Mouse (Mus musculus): Measurements from ENCODE around the gene Rtbdn. TPM values are rescaled to one million over a fixed set of nuclear protein-coding genes. Genes with fewer than 3 reads are reported as not detected.

Rtbdn gene
- polyA plus RNA-seq, 1 experiment from 2014 or later = 0.31 TPM

DNA sequence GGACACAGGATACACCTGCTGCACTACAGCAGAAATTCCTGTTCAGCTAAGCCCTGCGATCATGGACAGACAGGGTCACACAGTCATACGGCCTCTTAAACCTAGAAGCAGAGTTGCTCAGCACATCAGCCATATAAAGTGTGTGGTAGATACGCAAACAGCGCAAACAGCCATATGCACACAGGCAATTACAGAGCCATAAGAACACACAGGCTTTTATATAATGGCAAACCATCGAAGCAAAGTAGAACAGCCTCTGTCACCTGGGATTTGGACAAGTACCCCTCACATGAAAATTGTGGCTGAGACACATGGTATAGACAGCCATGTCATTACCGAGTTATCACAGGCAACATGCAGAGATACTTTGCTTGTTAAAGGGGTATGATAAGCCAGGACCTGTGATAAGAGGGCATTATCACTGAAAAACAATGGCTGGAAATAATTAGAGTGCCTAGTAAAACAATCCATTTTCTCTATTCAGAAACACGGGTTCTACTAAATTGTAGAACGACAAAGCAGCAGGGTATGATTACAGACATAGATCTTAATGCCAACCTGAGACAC is 39.7 kb downstream of the Rtbdn start:
- Histone ChIP-seq H3K27me3 (replicated peaks) (no peaks in the 10 kb centered on the region), H3K9ac (peak overlapping the region; percentile 56), H3K36me3 (no peaks in the 10 kb centered on the region), H3K9me3 (no peaks in the 10 kb centered on the region), H3K4me3 (replicated peaks) (peak overlapping the region; percentile 51), H3K4me2 (replicated peaks) (peak overlapping the region; percentile 99), H3K27ac (peak overlapping the region; percentile 88), H3K4me1 (replicated peaks) (peaks cover 54% of the 10 kb centered on the region)
- ATAC-seq = no peak
- 32% methylated on average over 8 of the region's 8 CpGs for WGBS

DNA sequence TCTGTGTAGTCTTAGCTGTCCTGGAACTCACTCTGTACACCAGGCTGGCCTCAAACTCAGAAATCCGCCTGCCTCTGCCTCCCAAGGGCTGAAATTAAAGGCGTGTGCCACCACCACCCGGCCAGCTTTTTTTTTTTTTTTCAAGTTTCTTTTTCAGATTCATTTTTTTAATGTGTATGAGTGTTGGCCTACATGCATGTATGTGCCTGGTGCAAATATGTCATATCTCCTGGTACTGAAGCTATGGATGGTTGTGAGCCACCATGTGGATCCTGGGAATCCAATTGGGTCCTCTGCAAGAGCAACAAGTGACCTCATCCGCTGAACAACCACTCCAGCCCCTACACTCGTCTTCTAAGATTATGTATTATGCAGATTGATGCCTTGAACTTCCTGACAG is 40.6 kb downstream of the Rtbdn start:
- Histone ChIP-seq H3K9ac (no peak overlapping the region), H3K27ac (peak overlapping the region; percentile 88; the same call in 1 of the 2 replicates), H3K4me2 (replicated peaks) (no peak overlapping the region), H3K9me3 (no peaks in the 10 kb centered on the region), H3K27me3 (replicated peaks) (no peaks in the 10 kb centered on the region), H3K4me1 (replicated peaks) (peaks cover 45% of the 10 kb centered on the region), H3K4me3 (replicated peaks) (no peak overlapping the region), H3K36me3 (no peaks in the 10 kb centered on the region)
- 78% methylated on average over 5 of the region's 5 CpGs for WGBS
- no peak for ATAC-seq

DNA sequence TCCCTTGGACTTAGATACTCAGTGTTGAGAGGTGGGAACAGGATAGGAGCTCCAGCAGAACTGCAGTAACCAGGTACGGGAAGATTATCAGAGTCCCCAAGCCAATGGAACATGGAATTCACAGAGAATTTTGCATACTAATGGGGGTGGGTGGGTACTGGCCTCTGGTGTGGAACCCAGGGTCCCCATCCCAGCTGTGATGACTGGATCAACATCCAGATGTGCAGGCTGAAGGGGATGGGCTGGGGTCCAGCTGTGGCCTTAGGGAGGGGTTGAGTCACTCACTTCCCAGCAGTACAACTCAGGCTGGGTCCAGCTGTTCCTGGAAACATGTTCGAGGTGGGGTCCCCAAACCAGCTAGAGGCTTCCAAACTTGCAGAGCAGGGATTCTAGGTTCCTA is 41.1 kb downstream of the Rtbdn start:
- WGBS = 64% methylated on average over 2 of the region's 2 CpGs
- no peak for ATAC-seq
- Histone ChIP-seq H3K36me3 (no peaks in the 10 kb centered on the region), H3K27ac (no peak overlapping the region), H3K9me3 (no peaks in the 10 kb centered on the region), H3K9ac (no peak overlapping the region), H3K4me3 (replicated peaks) (no peak overlapping the region), H3K27me3 (replicated peaks) (no peaks in the 10 kb centered on the region), H3K4me2 (replicated peaks) (no peak overlapping the region), H3K4me1 (replicated peaks) (peaks cover 41% of the 10 kb centered on the region)

DNA sequence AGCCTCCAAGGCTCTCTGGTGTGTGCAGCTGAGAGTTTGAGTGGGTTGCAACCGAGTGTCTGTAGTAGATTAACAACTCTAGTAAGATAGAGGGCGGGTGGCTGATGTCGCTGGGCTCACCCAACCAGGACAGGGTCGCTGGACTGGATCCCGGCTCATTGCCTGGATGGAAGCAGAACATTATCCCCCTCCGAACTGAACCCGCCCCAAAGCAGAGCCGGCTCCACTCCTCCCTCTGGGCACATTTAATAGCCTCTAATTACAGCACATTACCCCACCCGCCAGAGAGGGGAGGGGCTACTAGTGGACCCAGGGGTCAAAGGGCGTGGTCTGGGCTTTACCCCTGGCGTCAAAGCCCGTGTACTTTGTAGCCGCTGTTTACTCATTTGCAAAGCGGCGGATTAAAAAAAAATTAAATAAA is 42.5 kb downstream of the Rtbdn start:
- Histone ChIP-seq H3K36me3 (no peaks in the 10 kb centered on the region), H3K4me1 (replicated peaks) (peaks cover 35% of the 10 kb centered on the region), H3K27ac (peak overlapping the region; percentile 70), H3K9ac (peak overlapping the region; percentile 33; the same call in 1 of the 2 replicates), H3K9me3 (no peaks in the 10 kb centered on the region), H3K4me3 (replicated peaks) (peak overlapping the region; percentile 54; the same call in 1 of the 2 replicates), H3K4me2 (replicated peaks) (peak overlapping the region; percentile 83), H3K27me3 (replicated peaks) (no peaks in the 10 kb centered on the region)
- WGBS = 11% methylated on average over 15 of the region's 15 CpGs
- ATAC-seq = no peak

DNA sequence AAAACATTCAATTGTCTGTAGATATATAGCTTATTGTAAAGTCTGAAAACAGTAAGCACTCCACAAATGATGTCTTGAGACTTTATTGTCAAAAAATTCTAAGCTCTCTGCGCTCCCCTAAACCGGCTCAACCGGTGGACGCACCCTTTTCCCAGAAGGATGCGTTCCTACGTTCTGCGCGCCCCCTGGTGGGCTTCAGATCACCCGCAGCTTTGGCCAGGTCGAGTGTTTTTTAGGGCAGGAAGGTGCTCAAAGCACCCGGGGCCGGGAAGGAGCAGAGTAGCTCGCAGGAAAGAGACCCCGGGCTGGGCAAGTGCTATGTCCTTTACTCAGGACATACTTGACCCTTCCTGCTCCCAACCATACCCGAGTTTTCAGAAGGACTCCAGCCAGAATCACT is 43.0 kb downstream of the Rtbdn start:
- no peaks in the 10 kb centered on the region for H3K27me3 ChIP-seq (replicated peaks)
- WGBS = under 1% methylated on average over 15 of the region's 15 CpGs
- H3K4me3 ChIP-seq (replicated peaks) = peak overlapping the region; percentile 54
- H3K9ac ChIP-seq = peak overlapping the region; percentile 63
- H3K4me2 ChIP-seq (replicated peaks) = peak overlapping the region; percentile 83
- H3K9me3 ChIP-seq = no peaks in the 10 kb centered on the region
- H3K36me3 ChIP-seq = no peaks in the 10 kb centered on the region
- peaks cover 30% of the 10 kb centered on the region for H3K4me1 ChIP-seq (replicated peaks)
- peak; percentile 62 for ATAC-seq
- peak overlapping the region; percentile 75 for H3K27ac ChIP-seq

DNA sequence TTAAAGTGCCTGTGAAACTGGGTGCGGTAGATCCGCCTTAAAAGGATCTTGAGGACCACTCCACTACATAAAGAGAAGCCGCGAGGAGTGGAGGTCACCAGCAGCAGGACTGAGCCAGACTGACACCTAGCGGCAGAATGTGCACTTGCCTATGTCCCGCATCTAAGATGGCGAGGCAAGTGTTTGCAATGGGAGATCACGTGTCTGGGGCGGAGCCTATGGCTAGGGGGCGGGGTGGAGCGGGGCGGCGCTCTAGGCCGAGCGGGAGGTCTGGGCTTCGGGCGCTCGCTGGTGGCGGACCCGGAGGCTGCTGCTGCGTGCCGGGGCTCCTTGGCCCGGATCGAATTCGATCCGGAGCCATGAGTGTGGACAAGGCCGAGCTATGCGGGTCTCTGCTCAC is 43.6 kb downstream of the Rtbdn start, which contains the start of gene Hook2:
Hook2 (plus strand) TSS at position 255 of the 400 bp plus-strand sequence.
- peak within 1 kb of the TSS; percentile 63 for H3K9ac ChIP-seq
- peak within 1 kb of the TSS; percentile 90 for H3K27ac ChIP-seq
- peak; percentile 87 for ATAC-seq
- peak within 1 kb of the TSS; percentile 54 for H3K4me3 ChIP-seq (replicated peaks)
- H3K9me3 ChIP-seq = no peaks in the 10 kb centered on the region
- no peaks in the 10 kb centered on the region for H3K27me3 ChIP-seq (replicated peaks)
- no peaks in the 10 kb centered on the region for H3K36me3 ChIP-seq
- H3K4me2 ChIP-seq (replicated peaks) = peak within 1 kb of the TSS; percentile 83
- peaks cover 25% of the 10 kb centered on the region for H3K4me1 ChIP-seq (replicated peaks)
- under 1% methylated on average over 28 of the region's 28 CpGs for WGBS

DNA sequence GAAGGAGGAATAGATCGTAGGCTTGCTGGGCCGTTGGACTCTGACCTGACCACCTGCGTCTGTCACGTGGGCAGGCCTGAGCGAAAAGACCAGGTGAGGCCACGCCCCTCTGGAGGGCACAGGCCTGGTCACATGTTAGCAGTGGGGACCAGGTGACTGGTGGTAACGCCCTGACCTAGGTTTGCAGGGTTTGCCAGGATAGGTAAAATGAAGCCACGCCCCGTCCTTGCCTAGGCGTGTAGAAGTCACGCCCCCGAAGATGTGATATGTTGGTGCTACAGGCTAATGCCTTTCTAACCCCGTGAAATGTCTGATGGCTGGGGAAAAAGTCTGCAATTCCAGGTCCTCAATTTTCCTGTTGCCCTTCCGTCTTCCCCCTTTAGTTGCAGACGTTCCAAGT is 44.0 kb downstream of the Rtbdn start:
- H3K4me3 ChIP-seq (replicated peaks) = peak overlapping the region; percentile 54
- ATAC-seq = peak; percentile 83
- peak overlapping the region; percentile 58 for H3K9ac ChIP-seq
- WGBS = 2% methylated on average over 15 of the region's 15 CpGs
- no peaks in the 10 kb centered on the region for H3K36me3 ChIP-seq
- peak overlapping the region; percentile 90 for H3K27ac ChIP-seq
- H3K4me1 ChIP-seq (replicated peaks) = peaks cover 20% of the 10 kb centered on the region
- no peaks in the 10 kb centered on the region for H3K9me3 ChIP-seq
- peak overlapping the region; percentile 83 for H3K4me2 ChIP-seq (replicated peaks)
- no peaks in the 10 kb centered on the region for H3K27me3 ChIP-seq (replicated peaks)

DNA sequence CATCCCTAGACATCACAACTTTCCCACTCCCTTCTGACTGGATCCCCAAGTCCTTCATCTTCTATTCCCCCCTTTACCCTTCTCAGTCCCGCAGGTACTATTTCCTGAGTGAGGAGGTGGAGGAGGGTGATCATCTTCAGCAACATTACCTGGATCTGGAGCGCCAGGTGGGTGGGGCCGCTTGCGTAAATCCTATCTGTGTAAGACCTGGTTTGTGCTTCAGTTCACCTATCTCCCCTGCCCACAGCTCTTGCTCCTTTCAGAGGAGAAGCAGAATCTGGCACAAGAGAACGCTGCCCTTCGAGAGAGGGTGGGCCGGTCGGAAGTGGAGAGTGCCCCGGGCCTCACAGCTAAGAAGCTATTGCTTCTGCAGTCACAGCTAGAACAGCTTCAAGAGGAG is 47.6 kb downstream of the Rtbdn start:
- Histone ChIP-seq H3K27ac (no peak overlapping the region), H3K4me2 (replicated peaks) (no peak overlapping the region), H3K4me3 (replicated peaks) (no peak overlapping the region), H3K36me3 (no peaks in the 10 kb centered on the region), H3K4me1 (replicated peaks) (peaks cover 14% of the 10 kb centered on the region), H3K9ac (no peak overlapping the region), H3K9me3 (no peaks in the 10 kb centered on the region), H3K27me3 (replicated peaks) (no peaks in the 10 kb centered on the region)
- WGBS = 79% methylated on average over 9 of the region's 9 CpGs
- ATAC-seq = no peak

DNA sequence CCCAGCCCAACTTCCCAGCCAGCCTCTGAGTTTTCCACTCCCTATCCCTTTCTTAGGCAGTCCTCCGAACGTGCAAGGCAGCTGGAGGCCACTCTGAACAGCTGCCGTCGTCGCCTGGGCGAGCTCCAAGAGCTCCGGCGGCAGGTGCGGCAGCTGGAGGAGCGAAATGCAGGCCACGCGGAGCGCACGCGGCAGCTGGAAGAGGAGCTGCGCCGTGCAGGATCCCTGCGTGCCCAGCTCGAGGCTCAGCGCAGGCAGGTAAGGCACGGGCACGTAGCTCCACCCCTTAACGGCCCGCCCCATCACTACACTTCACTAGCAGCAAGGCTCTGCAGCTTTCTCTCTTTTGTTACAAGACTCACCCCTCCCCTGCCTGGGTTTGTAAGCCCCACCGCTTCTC is 48.9 kb downstream of the Rtbdn start:
- no peaks in the 10 kb centered on the region for H3K27me3 ChIP-seq (replicated peaks)
- H3K4me1 ChIP-seq (replicated peaks) = peaks cover 13% of the 10 kb centered on the region
- no peaks in the 10 kb centered on the region for H3K36me3 ChIP-seq
- H3K9me3 ChIP-seq = no peaks in the 10 kb centered on the region
- no peak for ATAC-seq
- no peak overlapping the region for H3K4me2 ChIP-seq (replicated peaks)
- no peak overlapping the region for H3K27ac ChIP-seq
- no peak overlapping the region for H3K4me3 ChIP-seq (replicated peaks)
- H3K9ac ChIP-seq = no peak overlapping the region
- 36% methylated on average over 25 of the region's 25 CpGs for WGBS

DNA sequence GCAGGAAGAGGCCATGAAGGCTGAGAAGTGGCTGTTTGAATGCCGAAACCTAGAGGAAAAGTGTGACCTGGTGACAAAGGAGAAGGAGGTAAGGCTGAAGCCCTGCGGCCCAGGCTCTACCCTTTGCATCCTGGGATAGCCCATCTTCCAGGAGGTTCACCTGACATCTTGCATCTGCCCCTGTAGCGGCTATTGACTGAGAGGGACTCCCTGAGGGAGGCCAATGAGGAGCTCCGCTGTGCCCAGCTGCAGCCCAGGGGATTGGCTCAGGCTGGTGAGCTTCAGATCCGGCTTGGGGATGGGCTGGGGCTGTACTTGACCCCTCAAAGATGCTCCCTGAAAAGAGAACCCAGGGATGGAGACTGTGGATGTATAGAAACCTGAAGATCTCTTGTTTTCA is 50.2 kb downstream of the Rtbdn start:
- Histone ChIP-seq H3K4me1 (replicated peaks) (peaks cover 5% of the 10 kb centered on the region; the same call in 1 of the 2 replicates), H3K27ac (no peak overlapping the region), H3K36me3 (no peaks in the 10 kb centered on the region), H3K9ac (no peak overlapping the region), H3K4me3 (replicated peaks) (no peak overlapping the region), H3K27me3 (replicated peaks) (no peaks in the 10 kb centered on the region), H3K9me3 (no peaks in the 10 kb centered on the region), H3K4me2 (replicated peaks) (no peak overlapping the region)
- WGBS = 86% methylated on average over 5 of the region's 5 CpGs
- ATAC-seq = no peak

DNA sequence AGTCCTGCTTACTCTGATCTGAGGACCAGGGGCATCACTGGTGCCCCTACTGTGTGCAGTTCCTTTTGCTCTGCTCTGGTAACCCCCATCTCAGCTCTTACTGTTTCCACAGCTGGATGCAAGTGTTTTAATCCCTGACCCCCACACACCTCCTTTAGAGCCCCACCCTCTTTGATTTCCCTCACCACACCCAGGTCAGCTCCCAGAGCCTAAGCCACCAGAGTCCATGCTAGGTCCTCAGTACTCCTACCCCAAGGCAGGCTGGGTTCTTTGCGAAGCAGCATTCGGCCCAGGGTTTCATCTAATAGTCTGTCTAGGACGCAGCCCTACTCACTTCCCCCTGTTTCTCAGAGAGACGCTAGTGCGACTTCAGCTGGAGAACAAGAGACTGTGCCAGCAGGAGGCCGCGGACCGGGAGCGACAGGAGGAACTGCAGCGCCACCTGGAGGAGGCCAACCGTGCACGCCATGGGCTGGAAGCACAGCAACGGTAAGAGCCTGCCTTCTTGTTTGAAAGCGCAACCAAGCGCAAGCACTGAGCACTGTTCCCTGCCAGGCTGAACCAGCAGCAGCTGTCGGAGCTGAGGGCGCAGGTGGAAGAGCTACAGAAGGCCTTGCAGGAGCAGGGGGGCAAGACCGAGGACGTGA is 51.0 kb downstream of the Rtbdn start:
- peak; percentile 72 for ATAC-seq
- no peaks in the 10 kb centered on the region for H3K9me3 ChIP-seq
- no peak overlapping the region for H3K27ac ChIP-seq
- no peak overlapping the region for H3K9ac ChIP-seq
- no peaks in the 10 kb centered on the region for H3K27me3 ChIP-seq (replicated peaks)
- no peaks in the 10 kb centered on the region for H3K36me3 ChIP-seq
- peaks cover 5% of the 10 kb centered on the region; the same call in 1 of the 2 replicates for H3K4me1 ChIP-seq (replicated peaks)
- peak overlapping the region; percentile 30; the same call in 1 of the 2 replicates for H3K4me2 ChIP-seq (replicated peaks)
- no peak overlapping the region for H3K4me3 ChIP-seq (replicated peaks)
- 8% methylated on average over 19 of the region's 19 CpGs for WGBS

Measured in intestine, embryonic 15.5 days (tissue).